Mouse (Mus musculus) gastrocnemius, postnatal 10 days (tissue): ENCODE results near the gene Vezf1. TPM values are rescaled to one million over a fixed set of nuclear protein-coding genes. Genes with fewer than 3 reads are reported as not detected.
"Not testable (repeated sequence)": the region's sequence is repeated elsewhere in the genome, so short reads cannot be mapped to it uniquely, and the experiment has no call there.

Experiments used
- DNase-seq: peaks from one replicate; pipeline ENCODE4 v3.0.0; 2021; ENCODE audit warnings: mixed read lengths
- long read RNA-seq, 2 experiments: library from polyadenylated mRNA; stranded (forward); transcript quantifications; one replicate each; pipeline ENCODE4 v2.0.0; 2021
- total RNA-seq, 2 experiments: library from RNA; stranded (reverse); gene quantifications; 2 replicates each; pipeline ENCODE4 v1.2.3; 2021

Gene Vezf1
- total RNA-seq, result 10 to 100 TPM; 44.0 to 46.4 TPM
- long read RNA-seq, experiment 1, full-length matches to known transcripts, result 38 of 54 reads
- long read RNA-seq, experiment 1, partial matches to known transcripts, result 1 of 54 reads
- long read RNA-seq, experiment 1, other reads (novel, unspliced or antisense), result 15 of 54 reads
- long read RNA-seq, experiment 2, full-length matches to known transcripts, result 29 of 43 reads
- long read RNA-seq, experiment 2, partial matches to known transcripts, result 6 of 43 reads
- long read RNA-seq, experiment 2, other reads (novel, unspliced or antisense), result 8 of 43 reads

DNA sequence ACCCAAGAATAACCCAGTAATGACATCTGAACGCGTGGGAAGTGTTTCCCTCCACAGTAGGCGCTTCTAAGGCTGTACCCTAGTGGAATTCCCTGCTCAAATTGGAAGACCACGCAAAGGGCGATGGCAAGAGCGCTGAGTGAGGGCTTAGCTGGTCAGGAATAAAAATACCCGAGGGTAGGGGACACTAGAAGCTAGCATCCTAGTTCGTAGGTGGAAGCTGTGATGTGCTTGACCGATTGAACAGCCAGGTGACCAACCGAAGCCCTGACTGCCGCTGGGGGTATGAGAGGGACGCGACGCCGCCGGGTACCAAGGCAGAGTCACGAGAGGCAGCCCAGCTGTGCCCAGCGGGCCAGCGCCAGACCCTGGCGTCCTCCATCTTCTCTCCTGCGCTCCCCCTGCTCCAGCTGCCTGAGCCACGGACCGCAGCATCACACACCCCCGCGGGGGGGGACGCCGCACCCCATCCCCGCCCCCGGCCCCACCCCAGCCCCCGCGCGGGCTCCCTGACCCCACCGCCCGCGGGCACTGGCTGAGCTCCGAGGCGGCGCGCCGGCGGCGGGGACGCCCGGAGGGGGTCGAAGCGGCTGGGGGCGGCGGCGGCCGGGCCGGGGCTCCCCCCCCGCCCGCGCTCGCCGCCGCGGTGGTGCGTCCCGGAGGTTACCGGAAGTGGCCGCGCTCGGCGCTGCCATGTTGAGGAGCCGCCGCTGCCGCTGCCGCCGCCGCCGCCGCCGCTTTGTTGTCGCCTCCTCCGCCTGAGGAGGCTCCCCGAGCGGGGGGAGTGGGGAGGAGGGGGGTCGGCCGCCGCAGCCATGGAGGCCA, at the start of gene Vezf1:
Gene Vezf1 (plus strand): TSS at position 694 of the 825 bp plus-strand sequence.
- DNase-seq, result peak; percentile 85

GRCm38 (mm10) chr11:88023933-88024332, 44.1 kb upstream of the Vezf1 start:
- DNase-seq, result no peak

DNA sequence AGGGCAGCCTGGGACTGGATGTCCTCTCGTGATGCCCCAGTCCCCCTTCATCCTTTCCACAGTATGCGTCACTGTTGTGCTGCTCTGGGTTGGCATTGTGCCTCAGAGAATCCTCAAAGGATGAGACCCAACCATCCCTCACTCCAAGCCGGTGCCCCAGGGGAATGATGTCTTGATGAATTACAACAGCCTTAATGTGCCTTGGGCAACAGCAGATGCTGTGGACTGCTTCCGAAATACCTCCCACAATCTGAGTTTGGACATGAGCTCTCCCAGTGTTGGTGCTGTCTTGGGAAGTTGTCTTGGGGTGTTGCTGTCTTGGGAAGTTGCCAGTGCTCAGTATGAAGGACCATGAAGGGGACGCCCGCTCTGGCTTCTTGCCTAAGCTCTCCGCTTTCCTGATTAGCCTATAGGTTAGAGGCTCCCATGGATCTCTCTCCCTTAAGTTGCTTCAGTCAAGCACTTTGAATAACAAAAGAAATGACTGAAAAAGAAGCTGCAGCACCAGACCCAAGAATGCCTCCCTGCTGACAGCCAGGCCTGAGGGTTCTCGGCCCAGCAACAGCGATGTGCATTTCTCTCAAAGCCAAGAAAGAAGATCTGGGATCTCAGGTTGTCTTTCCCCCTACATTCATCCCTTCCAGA, 40.6 kb upstream of the Vezf1 start:
- no peak for DNase-seq

- DNase-seq, result no peak
These were observed 39.8 kb upstream of the Vezf1 start for GRCm38 (mm10) chr11:88028193-88028684.

GRCm38 (mm10) chr11:88030219-88030618, 37.9 kb upstream of the Vezf1 start:
- DNase-seq, result no peak

- no peak for DNase-seq
These were observed 37.2 kb upstream of the Vezf1 start for GRCm38 (mm10) chr11:88030836-88031235.

DNA sequence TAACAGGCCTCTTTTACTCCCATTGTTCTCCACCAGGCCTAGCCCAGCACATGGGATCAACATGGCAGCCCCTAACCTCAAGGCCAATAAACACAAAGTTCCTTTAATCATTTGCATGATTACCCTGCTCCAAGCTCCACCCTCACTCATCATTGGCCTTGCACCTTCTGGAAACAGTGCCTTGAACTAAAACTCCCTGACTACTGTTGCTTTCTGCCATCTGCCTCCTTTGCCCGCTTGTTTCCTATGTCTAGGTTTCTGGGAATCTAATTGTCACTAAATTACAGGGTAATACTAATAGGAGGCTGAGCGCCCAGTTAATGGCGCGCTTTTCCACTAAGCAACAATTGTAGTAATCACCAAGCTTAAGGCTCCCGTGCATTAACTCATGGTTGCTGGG, 36.3 kb upstream of the Vezf1 start:
- no peak for DNase-seq

DNA sequence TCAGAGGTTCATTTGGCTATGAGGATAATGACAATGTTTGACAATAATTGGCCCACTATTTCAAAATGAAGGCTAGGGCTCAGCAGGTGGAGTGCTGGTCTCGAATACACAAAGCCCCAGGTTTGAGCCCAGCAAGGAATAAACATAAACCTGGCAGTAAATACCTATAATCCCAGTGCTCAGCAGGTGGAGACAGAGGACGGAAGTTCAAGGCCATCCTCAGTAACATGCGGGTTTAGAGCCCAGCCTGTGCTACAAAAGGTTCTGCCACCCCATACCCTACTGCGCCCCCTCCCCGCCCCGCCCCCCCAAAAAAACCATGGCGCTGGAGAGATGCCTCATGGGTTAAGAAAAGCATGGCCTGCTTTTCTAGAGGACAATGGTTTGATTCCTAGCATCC, 32.1 kb upstream of the Vezf1 start:
- no peak for DNase-seq

DNA sequence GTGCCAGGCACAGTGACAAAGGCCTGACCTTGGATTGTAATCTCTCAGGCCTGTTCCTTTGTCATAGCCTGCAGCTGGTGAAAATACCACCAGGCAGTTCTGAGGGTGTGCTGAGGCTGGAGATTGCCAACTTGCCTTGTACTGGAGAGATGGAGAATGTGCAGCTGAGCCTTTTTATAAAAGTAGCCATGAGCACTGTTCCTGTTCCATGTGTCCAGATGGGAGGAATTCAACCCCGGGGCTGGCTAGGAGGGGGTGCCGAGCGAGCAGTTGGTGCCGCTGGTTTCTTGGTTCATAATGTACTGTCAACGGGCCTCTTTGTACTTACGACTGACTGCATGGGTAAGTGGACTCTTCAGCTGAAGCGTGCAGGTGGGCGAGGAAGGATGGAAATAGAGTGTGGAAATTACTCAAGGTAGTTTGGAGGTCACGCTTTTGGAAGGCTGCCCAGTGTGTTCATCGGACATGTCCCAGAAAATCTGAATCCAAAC, 31.3 kb upstream of the Vezf1 start:
- DNase-seq, result no peak

- no peak for DNase-seq
These were observed 30.7 kb upstream of the Vezf1 start for GRCm38 (mm10) chr11:88037386-88037785.

- DNase-seq, result no peak
These were observed 29.0 kb upstream of the Vezf1 start for GRCm38 (mm10) chr11:88039066-88039465.

DNA sequence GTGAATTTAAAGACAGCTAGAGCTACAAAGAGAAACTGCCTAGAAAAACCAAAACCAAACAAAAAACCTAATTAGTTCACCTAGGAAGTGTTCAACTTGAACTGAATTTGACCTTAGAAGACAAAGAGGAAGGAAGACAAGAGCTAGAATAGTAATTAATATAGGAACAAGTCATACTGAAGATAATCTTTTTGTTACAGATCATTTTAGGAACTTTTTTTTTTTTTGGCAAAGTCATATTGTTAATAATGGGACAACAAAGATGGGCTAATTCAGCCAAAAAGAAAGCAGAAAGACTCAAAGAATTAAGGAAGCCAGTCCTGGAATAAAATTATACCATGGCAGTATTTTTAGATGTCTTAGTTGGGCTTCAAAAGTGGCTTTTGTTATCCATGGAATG, 23.8 kb upstream of the Vezf1 start:
- DNase-seq, result no peak

- not testable (repeated sequence) for DNase-seq
These were observed 22.9 kb upstream of the Vezf1 start for GRCm38 (mm10) chr11:88045159-88045558.

- DNase-seq, result no peak
These were observed 22.2 kb upstream of the Vezf1 start for GRCm38 (mm10) chr11:88045878-88046277.

GRCm38 (mm10) chr11:88046323-88046937, 21.6 kb upstream of the Vezf1 start:
- DNase-seq, result no peak

DNA sequence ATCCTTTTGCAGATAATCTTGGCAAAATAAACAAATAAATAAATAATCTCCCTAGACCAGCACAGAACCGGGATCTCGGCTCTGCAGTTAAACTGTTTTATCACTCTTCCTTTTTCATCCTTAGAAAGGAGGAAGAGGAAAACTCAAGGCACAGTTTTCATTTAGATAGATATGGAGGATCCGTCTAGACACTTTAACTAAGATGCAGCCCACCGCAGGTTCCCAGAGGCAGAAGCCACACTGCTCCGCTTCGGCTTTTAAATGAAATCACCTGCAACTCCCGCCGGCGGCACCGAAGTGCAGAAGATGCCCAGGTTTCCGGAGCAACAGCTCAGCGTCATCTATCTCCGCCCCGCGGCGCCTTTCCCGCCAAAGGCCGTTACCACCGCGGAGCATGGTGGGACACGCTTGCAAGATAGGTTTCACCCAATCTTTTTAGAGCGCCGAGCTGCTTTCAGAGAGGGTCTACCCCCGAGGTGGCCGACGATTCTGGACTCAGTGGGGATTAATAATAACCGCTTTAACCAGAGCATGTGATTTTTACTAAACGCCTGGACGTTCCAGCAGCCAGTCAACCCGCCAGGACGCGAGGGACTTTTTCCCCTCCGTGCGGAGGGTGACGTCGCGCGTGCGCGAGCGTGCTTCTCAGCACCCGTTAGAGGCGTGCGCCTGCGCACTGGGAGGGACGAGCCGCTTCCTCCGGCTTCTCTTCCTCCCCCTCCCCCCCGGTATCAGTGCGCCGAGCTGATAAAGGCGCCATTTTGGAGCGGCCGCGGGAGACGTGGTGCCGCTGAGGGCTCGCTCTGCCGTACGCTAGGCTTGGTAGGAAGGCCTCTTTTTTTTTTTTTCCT, 20.9 kb upstream of the Vezf1 start, which contains the start of gene Srsf1:
Gene Srsf1 (plus strand): TSS at position 430 of the 851 bp plus-strand sequence.
- peak; percentile 98 for DNase-seq

GRCm38 (mm10) chr11:88047871-88048531, 20.1 kb upstream of the Vezf1 start:
- DNase-seq, result peak; percentile 74

DNA sequence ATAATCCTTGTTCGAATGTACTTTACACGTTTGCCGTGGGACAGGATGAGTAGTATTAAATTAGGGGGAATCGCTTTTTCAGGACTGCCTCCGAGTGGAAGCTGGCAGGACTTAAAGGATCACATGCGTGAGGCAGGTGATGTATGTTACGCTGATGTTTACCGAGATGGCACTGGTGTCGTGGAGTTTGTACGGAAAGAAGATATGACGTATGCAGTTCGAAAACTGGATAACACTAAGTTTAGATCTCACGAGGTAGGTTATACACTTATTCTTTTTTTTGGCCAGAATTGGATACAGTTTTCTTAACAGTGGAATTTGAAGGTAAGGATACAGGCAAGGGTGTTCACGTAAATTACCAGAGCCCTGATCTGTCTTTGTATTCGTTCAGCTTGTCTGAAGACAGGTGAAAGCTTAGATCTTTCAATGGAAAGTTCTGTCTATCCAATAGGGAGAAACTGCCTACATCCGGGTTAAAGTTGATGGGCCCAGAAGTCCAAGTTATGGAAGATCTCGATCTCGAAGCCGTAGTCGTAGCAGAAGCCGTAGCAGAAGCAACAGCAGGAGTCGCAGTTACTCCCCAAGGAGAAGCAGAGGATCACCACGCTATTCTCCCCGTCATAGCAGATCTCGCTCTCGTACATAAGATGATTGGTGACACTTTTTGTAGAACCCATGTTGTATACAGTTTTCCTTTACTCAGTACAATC, 19.0 kb upstream of the Vezf1 start:
- no peak for DNase-seq

DNA sequence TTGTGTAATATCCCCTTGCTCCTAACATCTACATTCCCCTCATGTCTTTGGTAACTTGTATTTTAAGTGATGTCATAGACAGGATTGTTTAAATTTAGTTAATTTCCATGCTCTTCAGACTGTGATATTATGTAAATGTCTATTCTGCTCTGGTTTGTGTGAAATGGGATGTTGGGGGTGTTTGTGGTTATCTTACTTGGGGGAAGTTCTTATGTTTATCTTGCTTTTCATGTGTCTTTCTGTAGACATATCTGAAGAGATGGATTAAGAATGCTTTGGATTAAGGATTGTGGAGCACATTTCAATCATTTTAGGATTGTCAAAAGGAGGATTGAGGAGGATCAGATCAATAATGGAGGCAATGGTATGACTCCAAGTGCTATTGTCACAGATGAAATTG, 18.3 kb upstream of the Vezf1 start:
- no peak for DNase-seq

DNA sequence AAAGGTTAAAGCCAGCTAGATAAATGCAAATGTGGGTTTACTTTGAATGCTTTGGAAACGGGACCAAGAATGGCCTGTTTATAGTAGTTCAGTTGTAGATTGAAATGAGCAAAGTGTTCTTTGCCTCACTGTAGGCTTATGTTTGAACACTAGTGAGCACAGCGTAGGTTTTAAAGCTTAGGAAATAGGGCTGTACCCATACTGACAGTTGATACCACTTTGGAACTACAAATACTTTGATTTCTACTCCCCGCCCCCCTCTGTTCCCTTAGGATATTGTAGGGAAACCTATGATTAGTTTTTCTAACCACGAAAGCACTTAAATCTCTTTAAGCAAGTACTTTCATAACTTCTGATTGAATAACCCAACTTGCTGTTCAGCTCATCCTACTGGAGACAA, 15.4 kb upstream of the Vezf1 start:
- no peak for DNase-seq
